Mouse (Mus musculus) limb, embryonic 13.5 days (tissue): ENCODE data around the gene Zfp791. TPM values are rescaled to one million over a fixed set of nuclear protein-coding genes. Genes with fewer than 3 reads are reported as not detected.
"Not testable (repeated sequence)": the region's sequence is repeated elsewhere in the genome, so short reads cannot be mapped to it uniquely, and the experiment has no call there.

Experiments used
- ATAC-seq: fragments of 200-750 bp; cut with Nextera tagmentation; 2 replicates; pipeline ENCODE4 v1.8.0; 2017; ENCODE audit warnings: low read depth, moderate number of reproducible peaks, moderate TSS enrichment; ENCODE audit not compliant: low FRiP score
- H3K27ac ChIP-seq: fragments of 300-500 bp; sonication (generic); 2 replicates; pipeline ENCODE4 v1.5.1; 2015; ENCODE audit warnings: inconsistent platforms, mild to moderate bottlenecking, moderate library complexity
- H3K27me3 ChIP-seq: fragments of 300-500 bp; sonication (generic); 2 replicates; pipeline ENCODE4 v1.6.1; 2015; ENCODE audit warnings: mild to moderate bottlenecking, inconsistent platforms
- H3K36me3 ChIP-seq: fragments of 300-500 bp; sonication (generic); 2 replicates; pipeline ENCODE4 v1.6.1; 2015; ENCODE audit warnings: inconsistent platforms, mild to moderate bottlenecking, moderate library complexity
- H3K4me1 ChIP-seq: fragments of 300-500 bp; sonication (generic); 2 replicates; pipeline ENCODE4 v1.6.1; 2015; ENCODE audit warnings: inconsistent platforms
- H3K4me2 ChIP-seq: fragments of 300-500 bp; sonication (generic); replicated peaks from 2 replicates; pipeline ENCODE4 v1.6.1; 2015; ENCODE audit warnings: inconsistent platforms, mild to moderate bottlenecking, moderate library complexity
- H3K4me3 ChIP-seq: fragments of 300-500 bp; sonication (generic); 2 replicates; pipeline ENCODE4 v1.5.1; 2015; ENCODE audit warnings: moderate library complexity, mild to moderate bottlenecking, inconsistent platforms
- H3K9ac ChIP-seq: fragments of 300-500 bp; sonication (generic); 2 replicates; pipeline ENCODE4 v1.6.1; 2015; ENCODE audit warnings: mild to moderate bottlenecking, inconsistent platforms
- H3K9me3 ChIP-seq: fragments of 300-500 bp; sonication (generic); 2 replicates; pipeline ENCODE4 v1.6.1; 2016; ENCODE audit warnings: inconsistent platforms
- WGBS: fragments of 180-500 bp; shearing (Covaris S2); methylation state at CpG from one replicate; pipeline ENCODE4 v1.1.7; 2015; 5-methylcytosine and 5-hydroxymethylcytosine counted together
- polyA plus RNA-seq: library from polyadenylated mRNA; unstranded; fragments of >200 nt; fragmentation: Nextera tagmentation; extraction: Ambion mirVana; gene quantifications from 2 replicates; pipeline ENCODE4 v1.2.1, GENCODE M21; 2015

Zfp791 gene
- 2.7 and 3.4 TPM in 2 replicates for polyA plus RNA-seq

- Histone ChIP-seq H3K4me3 (no peak within 1 kb of the TSS), H3K4me2 (no peak within 1 kb of the TSS), H3K4me1 (peaks cover 6% of the 10 kb centered on the region), H3K9ac (no peak within 1 kb of the TSS), H3K27me3 (no peaks in the 10 kb centered on the region), H3K27ac (no peak within 1 kb of the TSS), H3K36me3 (no peaks in the 10 kb centered on the region), H3K9me3 (no peaks in the 10 kb centered on the region)
- no peak for ATAC-seq
- 81% methylated on average over 3 of the region's 3 CpGs for WGBS
Measured at GRCm38 (mm10) chr8:85122995-85123394, at the start of gene Zfp791. Zfp791 (minus strand) TSS chr8:85123095.

GRCm38 (mm10) chr8:85171291-85171690 is 48.4 kb upstream of the Zfp791 start:
- no peak overlapping the region for H3K9ac ChIP-seq
- WGBS = 31% methylated on average over 14 of the region's 14 CpGs
- H3K9me3 ChIP-seq = no peaks in the 10 kb centered on the region
- H3K4me2 ChIP-seq = no peak overlapping the region
- H3K4me3 ChIP-seq = no peak overlapping the region
- H3K4me1 ChIP-seq = no peaks in the 10 kb centered on the region
- H3K27ac ChIP-seq = no peak overlapping the region
- no peaks in the 10 kb centered on the region for H3K27me3 ChIP-seq
- no peaks in the 10 kb centered on the region for H3K36me3 ChIP-seq
- ATAC-seq = no peak

GRCm38 (mm10) chr8:85151624-85152023 is 28.7 kb upstream of the Zfp791 start, which contains the start of gene Cks1brt:
Cks1brt (plus strand) TSS chr8:85151924.
- Histone ChIP-seq H3K4me3 (no peak within 1 kb of the TSS), H3K4me2 (no peak within 1 kb of the TSS), H3K27ac (no peak within 1 kb of the TSS), H3K27me3 (no peaks in the 10 kb centered on the region), H3K9ac (no peak within 1 kb of the TSS), H3K4me1 (no peaks in the 10 kb centered on the region), H3K9me3 (peaks cover 29% of the 10 kb centered on the region), H3K36me3 (no peaks in the 10 kb centered on the region)
- ATAC-seq = no peak
- WGBS = 82% methylated on average over 3 of the region's 3 CpGs

GRCm38 (mm10) chr8:85142516-85142915 is 19.6 kb upstream of the Zfp791 start:
- no peak overlapping the region for H3K9ac ChIP-seq
- no peaks in the 10 kb centered on the region for H3K4me1 ChIP-seq
- H3K27me3 ChIP-seq = no peaks in the 10 kb centered on the region
- 92% methylated on average over 4 of the region's 4 CpGs for WGBS
- no peaks in the 10 kb centered on the region for H3K36me3 ChIP-seq
- H3K9me3 ChIP-seq = peaks cover 10% of the 10 kb centered on the region; the same call in 1 of the 2 replicates
- no peak overlapping the region for H3K4me3 ChIP-seq
- no peak overlapping the region for H3K4me2 ChIP-seq
- ATAC-seq = no peak
- no peak overlapping the region for H3K27ac ChIP-seq

GRCm38 (mm10) chr8:85135690-85136089 is 12.8 kb upstream of the Zfp791 start:
- not testable (repeated sequence) for H3K4me1 ChIP-seq
- 96% methylated on average over 2 of the region's 2 CpGs for WGBS

GRCm38 (mm10) chr8:85132335-85132734 is 9.4 kb upstream of the Zfp791 start:
- no peak for ATAC-seq
- Histone ChIP-seq H3K4me3 (no peak overlapping the region), H3K9ac (no peak overlapping the region), H3K4me2 (no peak overlapping the region), H3K9me3 (no peaks in the 10 kb centered on the region), H3K27me3 (peaks cover 7% of the 10 kb centered on the region), H3K27ac (no peak overlapping the region), H3K4me1 (no peaks in the 10 kb centered on the region), H3K36me3 (no peaks in the 10 kb centered on the region)
- WGBS = 93% methylated on average over 1 of the region's 1 CpGs

More at GRCm38 (mm10) chr8:85135690-85136089, 12.8 kb upstream of the Zfp791 start:
- not testable (repeated sequence) for H3K9ac ChIP-seq, ATAC-seq, H3K9me3 ChIP-seq, H3K36me3 ChIP-seq, H3K4me2 ChIP-seq, H3K4me3 ChIP-seq, H3K27ac ChIP-seq, H3K27me3 ChIP-seq

- Histone ChIP-seq H3K27ac (no peak overlapping the region), H3K4me2 (no peak overlapping the region), H3K4me3 (no peak overlapping the region), H3K36me3 (no peaks in the 10 kb centered on the region), H3K9me3 (no peaks in the 10 kb centered on the region), H3K9ac (no peak overlapping the region), H3K4me1 (peaks cover 4% of the 10 kb centered on the region), H3K27me3 (no peaks in the 10 kb centered on the region)
- WGBS = 94% methylated on average over 8 of the region's 8 CpGs
- ATAC-seq = no peak
Measured at GRCm38 (mm10) chr8:85123691-85124090, 796 bp upstream of the Zfp791 start.

GRCm38 (mm10) chr8:85120251-85120650 is 2.6 kb downstream of the Zfp791 start:
- ATAC-seq, H3K36me3 ChIP-seq, H3K27ac ChIP-seq, H3K4me2 ChIP-seq, H3K4me1 ChIP-seq, H3K27me3 ChIP-seq, H3K4me3 ChIP-seq, H3K9ac ChIP-seq, H3K9me3 ChIP-seq: not testable (repeated sequence)
- 82% methylated on average over 5 of the region's 5 CpGs for WGBS

GRCm38 (mm10) chr8:85119052-85119981 is 3.6 kb downstream of the Zfp791 start:
- peak overlapping the region; percentile 74; the same call in 1 of the 2 replicates for H3K27ac ChIP-seq
- no peaks in the 10 kb centered on the region; the same call in none of the 2 replicates for H3K36me3 ChIP-seq
- peak overlapping the region; percentile 79 for H3K4me2 ChIP-seq
- no peaks in the 10 kb centered on the region for H3K27me3 ChIP-seq
- peaks cover 6% of the 10 kb centered on the region for H3K4me1 ChIP-seq
- peak; percentile 93 for ATAC-seq
- H3K9ac ChIP-seq = peak overlapping the region; percentile 80
- no peaks in the 10 kb centered on the region for H3K9me3 ChIP-seq
- WGBS = 7% methylated on average over 37 of the region's 37 CpGs
- peak overlapping the region; percentile 69 for H3K4me3 ChIP-seq

- no peak overlapping the region for H3K4me2 ChIP-seq
- H3K9me3 ChIP-seq = peaks cover 3% of the 10 kb centered on the region; the same call in 1 of the 2 replicates
- H3K4me3 ChIP-seq = no peak overlapping the region
- H3K36me3 ChIP-seq = peaks cover 13% of the 10 kb centered on the region
- ATAC-seq = no peak
- peaks cover 6% of the 10 kb centered on the region for H3K4me1 ChIP-seq
- H3K9ac ChIP-seq = no peak overlapping the region
- H3K27me3 ChIP-seq = no peaks in the 10 kb centered on the region
- WGBS = 87% methylated on average over 7 of the region's 7 CpGs
- no peak overlapping the region for H3K27ac ChIP-seq
Measured at GRCm38 (mm10) chr8:85116984-85117383, 5.9 kb downstream of the Zfp791 start.

- 77% methylated on average over 4 of the region's 4 CpGs for WGBS
- no peak overlapping the region for H3K4me3 ChIP-seq
- H3K27ac ChIP-seq = no peak overlapping the region
- peaks cover 28% of the 10 kb centered on the region for H3K36me3 ChIP-seq
- H3K9me3 ChIP-seq = peaks cover 6% of the 10 kb centered on the region; the same call in 1 of the 2 replicates
- H3K4me1 ChIP-seq = peaks cover 6% of the 10 kb centered on the region
- ATAC-seq = no peak
- no peak overlapping the region for H3K4me2 ChIP-seq
- H3K9ac ChIP-seq = no peak overlapping the region
- no peaks in the 10 kb centered on the region for H3K27me3 ChIP-seq
Measured at GRCm38 (mm10) chr8:85115501-85115900, 7.4 kb downstream of the Zfp791 start.

GRCm38 (mm10) chr8:85113241-85113640 is 9.7 kb downstream of the Zfp791 start:
- H3K4me3 ChIP-seq = no peak overlapping the region
- no peak overlapping the region for H3K27ac ChIP-seq
- no peak overlapping the region for H3K9ac ChIP-seq
- H3K4me2 ChIP-seq = no peak overlapping the region
- H3K4me1 ChIP-seq = no peaks in the 10 kb centered on the region
- no peak for ATAC-seq
- H3K36me3 ChIP-seq = peaks cover 50% of the 10 kb centered on the region
- peaks cover 6% of the 10 kb centered on the region; the same call in 1 of the 2 replicates for H3K9me3 ChIP-seq
- WGBS = 94% methylated on average over 10 of the region's 10 CpGs
- H3K27me3 ChIP-seq = no peaks in the 10 kb centered on the region
